Mouse (Mus musculus) CH12.LX (cell line): ENCODE data around the gene Pop4.

Source experiments
- MAFK ChIP-seq: IDR thresholded peaks from 2 replicates; pipeline ENCODE4 v1.6.1; 2011; ENCODE audit warnings: low read length, improper control_type of control experiment; ENCODE audit not compliant: insufficient replicate concordance
- MAZ ChIP-seq: IDR thresholded peaks from 2 replicates; pipeline ENCODE4 v1.6.1; 2012; ENCODE audit warnings: low read depth, mild to moderate bottlenecking, inconsistent platforms, low read length, improper control_type of control experiment, moderate library complexity
- POLR2A ChIP-seq: IDR thresholded peaks from 2 replicates; pipeline ENCODE4 v1.6.1; 2011; ENCODE audit warnings: low read depth, mild to moderate bottlenecking, improper control_type of control experiment, low read length
- USF2 ChIP-seq: conservative IDR thresholded peaks from 2 replicates; pipeline ENCODE4 v1.6.1; 2011; ENCODE audit warnings: low read depth, low read length, improper control_type of control experiment
- ZKSCAN1 ChIP-seq: IDR thresholded peaks from 2 replicates; pipeline ENCODE4 v1.6.1; 2012; ENCODE audit warnings: low read depth, inconsistent platforms, low read length, improper control_type of control experiment, borderline replicate concordance

DNA sequence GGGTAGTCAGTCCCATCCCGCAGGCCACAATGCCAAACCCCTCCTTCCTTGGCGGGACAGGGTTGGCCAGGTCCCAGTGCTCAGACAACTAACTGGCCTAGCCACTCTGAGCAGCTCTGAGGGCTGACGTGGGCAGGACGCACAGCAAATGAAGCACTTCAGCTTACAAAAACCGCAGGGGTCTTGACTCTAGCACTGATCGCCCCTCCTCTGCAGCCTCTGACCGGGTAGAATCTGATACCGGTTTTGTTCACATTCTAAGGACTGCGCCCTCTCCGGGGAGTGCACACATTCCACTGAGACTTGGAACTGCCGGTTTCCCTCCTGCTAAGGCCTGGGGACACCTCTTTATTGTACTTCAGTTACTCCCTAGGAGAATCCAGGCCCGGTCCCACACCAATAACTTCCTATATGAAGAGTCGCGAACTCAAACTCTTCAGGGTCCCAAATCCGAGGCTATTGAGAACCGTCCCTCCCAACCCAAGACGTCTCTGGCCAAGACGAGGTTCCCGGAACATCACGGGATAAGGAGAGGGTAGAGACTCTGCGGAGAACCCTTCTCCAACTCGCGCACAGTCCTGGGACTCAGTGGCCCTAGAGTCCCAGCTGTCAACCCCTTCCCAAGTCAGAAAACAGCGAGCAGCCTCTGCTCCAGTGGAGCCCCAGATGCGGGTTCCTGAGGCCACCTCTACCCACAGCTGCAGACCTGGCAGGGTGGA lies 43.9 kb downstream of the Pop4 start:
- no peak for TF ChIP-seq ZKSCAN1
- TF ChIP-seq MAZ, result no peak
- no peak for TF ChIP-seq MAFK
- no peak for TF ChIP-seq USF2
- no peak for TF ChIP-seq POLR2A
